8 mouse cellular contexts compared by ENCODE assay signal in the genomic region with DNA sequence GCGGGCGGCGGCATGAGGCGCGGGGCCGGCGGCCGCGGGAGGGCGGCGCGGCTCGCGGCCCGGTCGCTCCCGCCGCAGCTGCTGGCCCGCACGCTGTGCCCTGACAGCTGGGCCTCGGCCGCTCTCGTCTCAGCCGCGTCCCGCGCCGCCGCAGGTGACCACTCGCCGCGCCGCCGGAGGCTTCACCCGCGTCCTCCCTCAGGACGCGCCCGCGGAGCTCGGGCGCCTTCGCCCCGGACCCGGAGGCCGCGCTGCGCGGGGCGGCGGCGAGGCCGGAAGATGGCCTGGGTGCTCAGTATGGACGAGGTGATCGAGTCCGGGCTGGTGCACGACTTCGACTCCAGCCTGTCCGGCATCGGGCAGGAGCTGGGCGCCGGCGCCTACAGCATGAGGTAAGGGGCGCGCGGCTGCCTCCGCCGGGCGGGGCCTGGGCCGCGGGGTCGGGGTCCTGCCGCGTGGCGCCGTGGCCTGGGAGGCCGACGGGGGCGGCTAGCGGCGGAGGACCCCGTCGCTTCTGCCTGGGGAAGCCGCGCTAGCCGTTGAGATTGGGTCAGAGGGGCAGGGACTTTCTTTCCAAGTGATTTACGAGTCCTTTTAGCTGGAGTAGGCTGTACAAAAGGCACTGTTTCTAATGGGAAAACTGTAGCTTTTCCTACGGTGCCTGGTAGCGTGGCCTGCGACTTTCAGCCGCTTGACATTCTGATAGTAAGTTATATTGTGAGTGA. TPM values are rescaled to one million over a fixed set of nuclear protein-coding genes. Genes with fewer than 3 reads are reported as not detected.
A peak's percentile ranks its signal among the peaks of the same experiment; 100 is the strongest.
DNase-seq lines count a peak whose midpoint lies in the region; ATAC-seq and TF ChIP-seq lines count a peak whose summit lies in the region.

No protein-coding gene starts in this region.

- peak overlapping the region; percentile 83 for H3K9ac ChIP-seq in heart, adult 2 months (ENCODE audit: low read depth, low read length)
- peak overlapping the region; percentile 91 for H3K9ac ChIP-seq in lung, embryonic 14.5 days

- no peak for TF ChIP-seq EP300 in heart, adult 2 months (IDR thresholded peaks at IDR 0.05; ENCODE audit: insufficient read depth, low read depth, low read length)

- peaks cover 9% of the 10 kb centered on the region for H3K36me3 ChIP-seq in heart, adult 2 months (ENCODE audit: control insufficient read depth, insufficient read depth, low read length)
- no peaks in the 10 kb centered on the region for H3K36me3 ChIP-seq in lung, embryonic 14.5 days (ENCODE audit: insufficient read depth)

- H3K4me3 ChIP-seq in heart, adult 2 months: peak overlapping the region; percentile 67
- H3K4me3 ChIP-seq in lung, embryonic 14.5 days (ENCODE audit: low read depth, low read length): peak overlapping the region; percentile 97

- no peaks in the 10 kb centered on the region for H3K27me3 ChIP-seq in heart, adult 2 months (ENCODE audit: control insufficient read depth, insufficient read depth, low read length)
- H3K27me3 ChIP-seq in lung, embryonic 14.5 days (ENCODE audit: insufficient read depth, low read length): no peaks in the 10 kb centered on the region

- peak; percentile 25 for ATAC-seq in lung, embryonic 14.5 days (ENCODE audit: insufficient read depth)

- peaks cover 8% of the 10 kb centered on the region for H3K4me1 ChIP-seq in heart, adult 2 months (ENCODE audit: control insufficient read depth, insufficient read depth, low read length)
- H3K4me1 ChIP-seq in lung, embryonic 14.5 days (ENCODE audit: insufficient read depth): no peaks in the 10 kb centered on the region

- no peak for TF ChIP-seq POLR2A in heart, adult 2 months (IDR thresholded peaks at IDR 0.05; ENCODE audit: insufficient read depth, low read depth, low read length)

- peak; percentile 39 to 47 for DNase-seq in right cerebral cortex, postnatal 10 days (ENCODE audit: low spot score in 2 of 2)
- DNase-seq in right cerebral cortex, postnatal 36 days (ENCODE audit: low spot score in 2 of 2): no peak
- peak; percentile 53 for DNase-seq in embryo, embryonic 10.5 days (ENCODE audit: low spot score)
- peak; percentile 50 to 57 for DNase-seq in heart, adult 2 months
- peak; percentile 53 for DNase-seq in kidney, adult 18-20 months
- peak; percentile 51 for DNase-seq in lung, embryonic 14.5 days
- DNase-seq in ovary, postnatal 14 days (ENCODE audit: low spot score): peak; percentile 21
- peak; percentile 37 to 56 for DNase-seq in thymus, postnatal 36 days

- peak overlapping the region; percentile 82 for H3K27ac ChIP-seq in heart, adult 2 months
- H3K27ac ChIP-seq in lung, embryonic 14.5 days (ENCODE audit: low read depth): peak overlapping the region; percentile 91

- H3K79me2 ChIP-seq in heart, adult 2 months (replicated peaks; ENCODE audit: control insufficient read depth, insufficient read depth, low read length): peaks cover 3% of the 10 kb centered on the region; the same call in 1 of the 2 replicates

- under 1% methylated on average over 84 of the region's 91 CpGs for WGBS in heart, adult 2 months
- under 1% methylated on average over 62 of the region's 91 CpGs for WGBS in lung, embryonic 14.5 days

- no peaks in the 10 kb centered on the region for H3K9me3 ChIP-seq in lung, embryonic 14.5 days (ENCODE audit: low read depth, low read length)

- intact Hi-C loops in heart, adult 2 months (cut with DNase I): loop anchor here (2.0 to 5.0 kb wide), 3 partner anchors 139 to 471 kb away; partner anchors contain the start of genes Clasp2, Glb1 and Tmppe

- TF ChIP-seq CTCF in heart, adult 2 months (IDR thresholded peaks at IDR 0.05): no peak
- no peak for TF ChIP-seq CTCF in lung, embryonic 14.5 days (IDR thresholded peaks at IDR 0.05; ENCODE audit: low read depth)

- H3K4me2 ChIP-seq in lung, embryonic 14.5 days: peak overlapping the region; percentile 92

RNA-seq across cellular contexts. Expression of gene Ubp1, which starts 0.8 kb away (rescaled TPM):
- 10 to 100 TPM; 25.7 to 26.0 TPM for total RNA-seq in heart, adult 2 months (2021)
- 33.9 and 46.6 TPM in 2 replicates for polyA plus RNA-seq in heart, adult 2 months (2012; rRNA removed)
- polyA plus RNA-seq in lung, embryonic 14.5 days (2014; fragmentation: Nextera tagmentation; extraction: Ambion mirVana): 46.6 and 48.9 TPM in 2 replicates

Comparison
In these comparisons a context has a peak if more than half of its experiments do, and no peak if none do; other contexts are left out.
1. DNase-seq: peak in right cerebral cortex, postnatal 10 days (2 of 2), embryo, embryonic 10.5 days (single experiment), heart, adult 2 months (2 of 2), kidney, adult 18-20 months (single experiment), lung, embryonic 14.5 days (single experiment), ovary, postnatal 14 days (single experiment) and thymus, postnatal 36 days (2 of 2); none in right cerebral cortex, postnatal 36 days (0 of 2).